Mouse (Mus musculus) stomach, embryonic 15.5 days (tissue): ENCODE measurements around the gene Spr. TPM values are rescaled to one million over a fixed set of nuclear protein-coding genes. Genes with fewer than 3 reads are reported as not detected.
A peak's percentile ranks its signal among the peaks of the same experiment; 100 is the strongest.
"Not testable (repeated sequence)": the region's sequence is repeated elsewhere in the genome, so short reads cannot be mapped to it uniquely, and the experiment has no call there.

Experiments used
- ATAC-seq: fragments of 200-750 bp; cut with Nextera tagmentation; 2 replicates; pipeline ENCODE4 v1.8.0; 2017; ENCODE audit warnings: low read depth, moderate number of reproducible peaks, moderate TSS enrichment; ENCODE audit not compliant: insufficient read depth, low FRiP score
- H3K27ac ChIP-seq: fragments of 300-500 bp; sonication (generic); 2 replicates; pipeline ENCODE4 v1.5.1; 2015; ENCODE audit warnings: mild to moderate bottlenecking, inconsistent platforms
- H3K27me3 ChIP-seq: fragments of 300-500 bp; sonication (generic); replicated peaks from 2 replicates; pipeline ENCODE4 v1.6.1; 2015; ENCODE audit warnings: inconsistent platforms
- H3K36me3 ChIP-seq: fragments of 300-500 bp; sonication (generic); 2 replicates; pipeline ENCODE4 v1.6.1; 2015; ENCODE audit warnings: inconsistent platforms
- H3K4me1 ChIP-seq: fragments of 300-500 bp; sonication (generic); 2 replicates; pipeline ENCODE4 v1.6.1; 2015; ENCODE audit warnings: inconsistent platforms
- H3K4me2 ChIP-seq: fragments of 300-500 bp; sonication (generic); 2 replicates; pipeline ENCODE4 v1.6.1; 2015; ENCODE audit warnings: mild to moderate bottlenecking, inconsistent platforms
- H3K4me3 ChIP-seq: fragments of 300-500 bp; sonication (generic); replicated peaks from 2 replicates; pipeline ENCODE4 v1.5.1; 2015; ENCODE audit warnings: inconsistent platforms
- H3K9ac ChIP-seq: fragments of 300-500 bp; sonication (generic); 2 replicates; pipeline ENCODE4 v1.6.1; 2015; ENCODE audit warnings: inconsistent platforms
- H3K9me3 ChIP-seq: fragments of 300-500 bp; sonication (generic); 2 replicates; pipeline ENCODE4 v1.6.1; 2016; ENCODE audit warnings: inconsistent platforms
- WGBS: fragments of 180-500 bp; shearing (Covaris S2); methylation state at CpG from one replicate; pipeline ENCODE4 v1.1.7; 2015; 5-methylcytosine and 5-hydroxymethylcytosine counted together
- polyA plus RNA-seq: library from polyadenylated mRNA; unstranded; fragments of >200 nt; fragmentation: Nextera tagmentation; extraction: Ambion mirVana; gene quantifications from 2 replicates; pipeline ENCODE4 v1.2.1, GENCODE M21; 2015

The Spr gene
- polyA plus RNA-seq, 1 experiment from 2014 or later, result 60.8 TPM

DNA sequence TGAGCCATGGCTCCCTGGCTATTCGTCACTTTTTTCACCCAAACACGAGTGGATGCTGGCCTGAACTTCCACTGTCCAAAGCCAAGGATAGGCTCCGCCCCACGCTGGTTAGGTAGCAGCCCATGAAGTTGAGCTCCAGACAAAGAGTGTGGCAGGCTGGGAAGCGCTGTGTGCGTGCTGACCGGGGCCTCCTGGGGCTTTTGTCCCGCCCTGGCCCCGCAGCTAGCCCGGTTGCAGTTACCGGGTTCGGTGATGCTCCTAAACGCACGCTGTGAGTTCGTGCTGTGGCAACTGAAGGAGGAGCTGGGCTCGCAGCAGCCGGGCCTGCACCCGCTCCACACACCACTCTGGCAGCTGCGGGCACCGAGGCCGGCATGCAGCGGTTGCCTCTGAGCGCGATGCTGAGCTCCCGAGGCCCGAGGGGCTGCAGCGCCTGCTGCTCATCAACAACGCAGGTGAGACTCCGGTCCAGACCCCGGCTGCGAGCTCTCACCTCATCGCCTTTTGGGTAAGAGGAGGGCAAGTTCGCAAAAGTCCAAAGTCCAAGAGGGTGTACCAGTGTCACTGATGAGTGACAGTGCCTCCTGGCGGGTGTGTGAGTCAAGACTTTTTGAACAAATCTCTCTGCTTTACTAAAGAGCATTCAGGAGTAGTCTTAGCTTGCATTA lies 17.4 kb upstream of the Spr start:
- 0 out of 2 replicates have a peak, but pooled peaks have one; percentile 29 for ATAC-seq
- Histone ChIP-seq H3K27me3 (no peaks in the 10 kb centered on the region), H3K4me2 (peak overlapping the region; percentile 83), H3K27ac (peak overlapping the region; percentile 26; the same call in 1 of the 2 replicates), H3K9ac (peak overlapping the region; percentile 49; the same call in 1 of the 2 replicates), H3K4me1 (peaks cover 9% of the 10 kb centered on the region), H3K4me3 (peak overlapping the region; percentile 48), H3K36me3 (no peaks in the 10 kb centered on the region), H3K9me3 (no peaks in the 10 kb centered on the region)
- 1% methylated on average over 34 of the region's 34 CpGs for WGBS

DNA sequence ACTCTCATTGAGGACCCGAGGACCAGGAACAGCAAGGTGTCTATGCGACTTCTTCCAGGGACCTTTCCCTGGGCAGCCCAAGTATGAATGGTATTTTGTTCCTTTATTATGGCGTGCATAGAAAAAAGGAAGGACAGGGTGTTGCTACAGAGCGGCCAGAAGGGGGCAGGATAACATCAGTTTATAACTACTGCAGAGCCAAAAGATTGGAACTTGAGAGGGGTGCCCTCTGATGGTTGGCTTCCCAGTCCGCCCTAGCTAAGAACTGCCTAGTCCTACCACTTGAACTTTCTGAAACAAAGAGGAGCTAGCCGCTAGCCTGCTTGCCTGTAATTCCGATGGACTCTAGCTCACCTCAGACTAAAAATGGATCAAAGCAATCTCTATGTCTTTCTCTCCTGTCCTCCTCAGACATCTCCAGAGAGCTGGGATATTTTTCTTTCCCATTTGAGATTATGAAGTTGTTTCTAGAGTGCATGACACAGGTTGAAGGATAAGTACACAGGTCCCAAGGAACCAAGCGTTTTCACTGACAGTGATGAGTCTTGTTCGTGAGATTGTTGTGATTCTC lies 16.5 kb upstream of the Spr start:
- H3K27me3 ChIP-seq, result no peaks in the 10 kb centered on the region
- ATAC-seq, result peak; percentile 61
- H3K27ac ChIP-seq, result no peak overlapping the region
- no peaks in the 10 kb centered on the region for H3K9me3 ChIP-seq
- no peak overlapping the region for H3K4me2 ChIP-seq
- H3K9ac ChIP-seq, result no peak overlapping the region
- H3K36me3 ChIP-seq, result no peaks in the 10 kb centered on the region
- no peak overlapping the region for H3K4me3 ChIP-seq
- peaks cover 9% of the 10 kb centered on the region for H3K4me1 ChIP-seq
- WGBS, result 9% methylated on average over 9 of the region's 9 CpGs

DNA sequence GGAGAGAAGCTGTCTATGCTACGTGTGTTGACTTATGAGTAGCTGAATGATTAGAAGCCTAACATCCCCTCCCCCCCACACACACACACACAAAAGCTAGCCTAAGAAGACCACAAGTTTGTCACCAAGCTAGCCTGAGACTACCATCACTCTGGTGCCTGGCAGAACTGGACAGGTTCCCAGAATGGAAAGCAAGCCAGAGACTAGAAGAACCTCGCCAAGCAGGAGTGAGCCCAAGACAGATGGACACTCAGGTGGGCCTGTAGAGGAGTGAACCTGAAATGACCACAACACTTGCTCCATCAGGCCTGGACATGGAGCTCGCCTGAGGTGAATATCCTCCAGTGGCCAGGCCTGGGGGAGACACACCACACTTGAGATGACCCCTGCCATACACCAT lies 12.8 kb upstream of the Spr start:
- H3K36me3 ChIP-seq, result no peaks in the 10 kb centered on the region
- no peak overlapping the region for H3K4me3 ChIP-seq
- H3K9ac ChIP-seq, result no peak overlapping the region
- H3K9me3 ChIP-seq, result no peaks in the 10 kb centered on the region
- H3K27me3 ChIP-seq, result no peaks in the 10 kb centered on the region
- 70% methylated on average over 3 of the region's 3 CpGs for WGBS
- peaks cover 9% of the 10 kb centered on the region for H3K4me1 ChIP-seq
- no peak for ATAC-seq
- H3K4me2 ChIP-seq, result no peak overlapping the region
- H3K27ac ChIP-seq, result no peak overlapping the region

DNA sequence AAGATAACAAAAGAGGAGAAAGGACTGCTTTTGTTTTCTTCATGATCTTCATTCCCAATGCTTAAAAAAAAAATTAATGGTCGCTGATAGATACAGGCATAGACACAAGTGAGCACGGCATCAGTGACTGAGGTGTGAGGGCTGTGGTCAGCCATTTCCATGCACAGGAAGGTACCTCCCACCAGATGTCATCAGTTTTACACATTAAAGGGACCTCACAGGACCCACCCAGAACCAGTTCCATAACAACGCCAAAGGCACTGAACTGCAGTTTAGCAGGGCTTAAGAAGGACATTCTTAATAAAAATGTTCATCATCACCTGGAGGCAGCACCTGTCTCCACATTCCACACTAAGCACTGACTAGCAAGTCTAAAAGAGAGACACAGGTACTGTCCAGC lies 10.1 kb upstream of the Spr start:
- no peak overlapping the region for H3K4me2 ChIP-seq
- H3K27me3 ChIP-seq, result no peaks in the 10 kb centered on the region
- H3K36me3 ChIP-seq, result no peaks in the 10 kb centered on the region
- H3K9ac ChIP-seq, result no peak overlapping the region
- no peak overlapping the region for H3K4me3 ChIP-seq
- H3K27ac ChIP-seq, result no peak overlapping the region
- no peaks in the 10 kb centered on the region for H3K4me1 ChIP-seq
- 52% methylated on average over 3 of the region's 3 CpGs for WGBS
- ATAC-seq, result no peak
- no peaks in the 10 kb centered on the region for H3K9me3 ChIP-seq

DNA sequence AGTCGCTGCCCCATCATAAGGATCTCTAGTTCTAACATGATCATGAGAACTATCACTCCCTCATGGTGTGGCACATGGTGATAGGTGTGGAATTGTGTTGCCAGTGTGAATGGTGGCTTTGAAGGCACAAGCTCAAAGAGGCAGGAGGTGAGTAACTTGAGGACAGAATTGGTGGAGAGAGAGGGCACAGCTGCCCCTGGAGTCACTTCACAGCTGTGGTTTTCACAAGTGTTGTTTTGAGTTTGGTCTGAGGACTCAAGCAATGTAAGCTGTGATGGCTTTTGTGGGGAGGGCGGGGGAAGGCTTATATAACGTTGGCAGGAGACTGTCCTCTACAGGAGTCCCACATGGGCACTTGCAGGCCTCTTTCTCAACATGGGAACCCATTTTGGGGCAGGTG lies 6.9 kb upstream of the Spr start:
- ATAC-seq, result no peak
- Histone ChIP-seq H3K4me2 (no peak overlapping the region), H3K9ac (no peak overlapping the region), H3K27ac (no peak overlapping the region), H3K9me3 (no peaks in the 10 kb centered on the region), H3K4me3 (no peak overlapping the region), H3K27me3 (no peaks in the 10 kb centered on the region), H3K36me3 (no peaks in the 10 kb centered on the region), H3K4me1 (no peaks in the 10 kb centered on the region)
- WGBS, result 67% methylated on average over 3 of the region's 3 CpGs

DNA sequence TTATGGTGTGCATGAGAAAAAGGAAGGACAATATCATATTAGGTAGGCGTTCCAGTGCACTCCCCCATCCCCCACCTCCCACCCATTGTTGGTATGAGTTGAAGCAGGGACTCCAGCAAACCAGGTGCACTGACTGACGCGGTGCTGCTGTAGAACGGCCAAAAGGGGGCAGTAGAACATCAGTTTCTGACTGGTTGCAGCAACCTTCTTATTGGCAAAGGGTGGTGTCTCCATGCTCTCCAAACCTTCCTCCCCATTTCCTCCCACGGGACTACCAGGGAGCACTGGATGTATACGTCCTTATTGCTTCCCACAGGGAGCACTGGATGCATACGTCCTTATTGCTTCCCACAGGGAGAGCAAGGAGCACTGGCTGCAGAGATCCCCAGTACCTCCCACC lies 3.4 kb upstream of the Spr start:
- H3K9me3 ChIP-seq, H3K4me2 ChIP-seq, H3K36me3 ChIP-seq, H3K9ac ChIP-seq, ATAC-seq, H3K4me1 ChIP-seq, H3K4me3 ChIP-seq, H3K27me3 ChIP-seq, H3K27ac ChIP-seq: not testable (repeated sequence)
- 12% methylated on average over 7 of the region's 7 CpGs for WGBS

DNA sequence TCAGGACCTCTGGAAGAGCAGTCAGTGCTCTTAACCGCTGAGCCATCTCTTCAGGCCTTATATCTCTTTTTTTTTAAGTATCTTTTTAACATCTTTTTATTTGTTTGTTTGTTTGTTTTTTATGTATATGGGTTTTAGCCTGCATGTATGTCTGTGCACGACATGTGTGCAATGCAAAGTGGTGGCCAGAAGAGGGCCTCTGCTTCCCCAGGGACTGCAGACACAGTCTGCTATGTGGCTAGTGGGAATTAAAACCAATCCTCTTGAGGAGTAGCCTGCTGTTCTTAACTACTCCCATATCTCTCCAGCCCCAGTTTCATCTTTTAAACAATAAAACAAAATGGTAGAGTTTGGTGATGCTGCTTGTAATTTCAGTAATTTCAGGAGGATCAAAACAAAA lies 2.0 kb upstream of the Spr start:
- H3K27ac ChIP-seq, result no peak overlapping the region
- no peak overlapping the region for H3K4me3 ChIP-seq
- ATAC-seq, result no peak
- H3K9me3 ChIP-seq, result no peaks in the 10 kb centered on the region
- 90% methylated on average over 2 of the region's 2 CpGs for WGBS
- no peak overlapping the region for H3K4me2 ChIP-seq
- no peaks in the 10 kb centered on the region for H3K27me3 ChIP-seq
- H3K4me1 ChIP-seq, result no peaks in the 10 kb centered on the region
- H3K36me3 ChIP-seq, result no peaks in the 10 kb centered on the region
- no peak overlapping the region for H3K9ac ChIP-seq

DNA sequence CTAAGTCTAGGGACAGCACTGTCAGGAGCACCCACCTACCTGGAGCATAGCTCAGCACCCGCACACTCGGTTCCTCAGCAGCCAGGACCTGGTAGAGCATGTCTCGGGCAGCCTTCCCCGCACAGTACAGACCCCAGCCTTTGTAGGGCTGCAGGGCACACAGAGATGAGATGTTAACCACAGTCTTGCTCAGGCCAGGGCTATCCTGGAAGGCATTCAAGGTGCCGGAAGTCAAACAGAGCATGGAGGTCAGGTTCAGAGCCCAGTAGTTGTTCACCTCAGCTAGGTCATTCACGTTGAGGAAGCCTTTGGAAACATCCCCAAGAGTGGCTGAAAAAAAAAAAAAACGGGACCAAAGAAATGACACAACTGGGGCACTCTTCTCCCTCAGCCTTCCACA lies 782 bp downstream of the Spr start:
- not testable (repeated sequence) for H3K36me3 ChIP-seq, ATAC-seq, H3K4me1 ChIP-seq, H3K9me3 ChIP-seq, H3K9ac ChIP-seq, H3K27me3 ChIP-seq
- 54% methylated on average over 7 of the region's 7 CpGs for WGBS
- Histone ChIP-seq H3K4me3 (peak overlapping the region; percentile 90), H3K27ac (0 out of 2 replicates have a peak overlapping the region, but pooled peaks have one; percentile 97), H3K4me2 (peak overlapping the region; percentile 65)

DNA sequence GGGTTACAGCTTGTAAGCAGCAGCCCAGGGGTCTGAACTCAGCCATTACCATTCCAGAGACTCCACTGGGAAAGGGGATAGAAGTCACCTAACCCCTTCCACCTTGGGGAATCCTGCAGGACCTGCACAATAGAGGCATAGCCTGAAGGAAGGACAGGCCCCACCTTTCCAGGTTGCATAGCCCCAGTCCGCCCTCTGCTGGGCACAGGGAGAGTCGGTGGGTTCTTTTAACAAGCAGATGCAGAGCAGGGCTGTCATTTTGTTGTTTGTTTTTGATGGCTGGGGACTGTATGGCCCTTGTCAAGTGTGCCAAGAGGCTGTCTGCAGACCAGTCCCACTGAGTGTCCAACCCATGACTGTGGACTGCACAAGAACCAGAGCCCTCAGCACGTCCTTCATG lies 4.8 kb downstream of the Spr start:
- H3K9ac ChIP-seq, H3K4me1 ChIP-seq, H3K27me3 ChIP-seq, H3K27ac ChIP-seq, ATAC-seq, H3K36me3 ChIP-seq, H3K9me3 ChIP-seq, H3K4me2 ChIP-seq, H3K4me3 ChIP-seq: not testable (repeated sequence)
- WGBS, result 28% methylated on average over 3 of the region's 3 CpGs

DNA sequence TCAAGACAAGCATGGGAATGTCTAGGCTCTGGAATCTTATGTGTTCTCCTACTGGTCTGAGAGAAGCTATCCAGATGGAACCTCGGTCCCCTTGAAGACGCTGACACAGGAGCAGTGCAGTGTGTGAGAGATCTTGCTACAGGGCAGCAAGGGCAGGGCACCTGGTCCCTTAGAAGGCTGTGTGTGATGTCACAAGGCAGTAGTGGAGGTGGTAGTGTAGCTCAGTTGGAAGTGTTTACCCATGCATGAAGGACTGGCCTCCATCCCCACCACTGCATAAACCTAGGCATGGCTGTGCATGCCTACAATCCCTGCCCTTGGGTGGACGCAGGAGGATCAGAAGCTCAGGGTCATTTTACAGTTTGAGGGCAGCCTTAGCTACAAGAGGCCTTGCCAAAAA lies 5.3 kb downstream of the Spr start:
- H3K9me3 ChIP-seq, H3K4me3 ChIP-seq, H3K4me1 ChIP-seq, H3K36me3 ChIP-seq, H3K4me2 ChIP-seq, H3K27ac ChIP-seq, H3K27me3 ChIP-seq, ATAC-seq, H3K9ac ChIP-seq: not testable (repeated sequence)
- 87% methylated on average over 3 of the region's 3 CpGs for WGBS

DNA sequence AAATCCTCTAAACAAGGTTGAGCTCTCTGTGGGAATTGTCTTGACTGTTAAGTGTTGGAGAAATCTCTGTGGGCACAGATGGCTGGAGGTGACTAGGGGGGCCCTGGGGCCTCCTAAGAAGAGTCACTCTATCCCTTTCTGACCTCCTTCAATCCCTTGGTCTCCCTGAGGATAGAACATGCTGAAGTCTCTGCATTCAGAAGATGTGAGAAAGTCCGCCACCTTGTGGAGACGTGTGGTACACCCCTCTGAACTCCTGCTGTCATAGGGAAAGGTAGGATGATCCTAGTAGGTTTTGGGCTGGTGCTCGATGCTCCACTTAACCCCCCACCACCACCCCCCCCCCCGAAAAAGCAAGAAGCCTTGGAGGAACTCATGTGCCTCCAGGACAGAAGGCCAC lies 5.9 kb downstream of the Spr start:
- Histone ChIP-seq H3K27ac (no peak overlapping the region), H3K27me3 (peaks cover 10% of the 10 kb centered on the region), H3K4me2 (no peak overlapping the region), H3K36me3 (no peaks in the 10 kb centered on the region), H3K9me3 (no peaks in the 10 kb centered on the region), H3K4me1 (no peaks in the 10 kb centered on the region), H3K9ac (no peak overlapping the region), H3K4me3 (no peak overlapping the region)
- no peak for ATAC-seq
- WGBS, result 3% methylated on average over 4 of the region's 4 CpGs

DNA sequence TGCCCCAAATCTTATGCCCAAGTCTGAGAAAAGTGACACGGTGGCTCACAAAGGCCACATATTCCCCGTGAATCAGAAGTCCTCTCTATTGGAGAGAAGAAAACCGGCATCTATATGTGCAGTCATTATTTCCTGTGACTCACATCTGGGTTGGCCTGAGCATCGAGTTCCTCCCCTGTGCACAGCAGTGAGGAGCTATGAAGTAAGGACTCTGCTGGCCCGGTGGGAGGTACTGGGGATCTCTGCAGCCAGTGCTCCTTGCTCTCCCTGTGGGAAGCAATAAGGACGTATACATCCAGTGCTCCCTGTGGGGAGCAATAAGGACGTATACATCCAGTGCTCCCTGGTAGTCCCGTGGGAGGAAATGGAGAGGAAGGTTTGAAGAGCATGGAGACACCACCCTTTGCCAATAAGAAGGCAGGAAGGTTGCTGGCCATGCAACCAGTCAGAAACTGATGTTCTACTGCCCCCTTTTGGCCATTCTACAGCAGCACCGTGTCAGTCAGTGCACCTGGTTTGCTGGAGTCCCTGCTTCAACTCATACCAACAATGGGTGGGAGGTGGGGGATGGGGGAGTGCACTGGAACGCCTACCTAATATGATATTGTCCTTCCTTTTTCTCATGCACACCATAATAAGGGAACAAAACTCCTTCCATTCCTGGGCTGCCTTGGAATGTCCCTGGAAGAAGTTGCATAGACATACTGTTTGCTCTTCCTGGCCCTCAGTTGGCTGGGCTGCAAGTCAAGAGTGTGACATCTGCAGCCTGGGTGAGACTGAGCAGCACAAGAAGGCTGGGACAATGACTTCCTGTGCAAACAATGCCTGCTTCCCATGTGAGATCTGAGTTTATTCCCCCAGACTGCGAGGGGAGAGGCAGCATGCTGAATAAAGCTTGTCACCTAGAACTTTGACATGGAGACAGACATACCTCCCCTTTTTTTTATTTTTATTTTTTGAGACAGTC lies 19.7 kb downstream of the Spr start:
- not testable (repeated sequence) for H3K4me3 ChIP-seq, H3K4me1 ChIP-seq, ATAC-seq, H3K36me3 ChIP-seq, H3K27ac ChIP-seq, H3K9me3 ChIP-seq, H3K9ac ChIP-seq, H3K4me2 ChIP-seq, H3K27me3 ChIP-seq
- WGBS, result 37% methylated on average over 11 of the region's 11 CpGs
